Mouse (Mus musculus) liver, adult 2 months (tissue): ENCODE measurements at regions not wholly inside any gene's neighbourhood (a gene's known extent, or its start where the extent isn't known, plus 50 kb on each side); places are given as distances from the start of the nearest gene placed in this dataset.

Experiments used
- CTCF ChIP-seq: fragments of 200-500 bp; IDR thresholded peaks from 2 replicates; pipeline ENCODE4 v1.5.1; 2011; ENCODE audit warnings: low read depth, low read length, control low read depth
- POLR2A ChIP-seq: fragments of 200-500 bp; IDR thresholded peaks from 2 replicates; pipeline ENCODE4 v1.6.1; 2011; ENCODE audit warnings: low read length, control low read depth; ENCODE audit not compliant: insufficient read depth; ENCODE audit errors: extremely low read depth

DNA sequence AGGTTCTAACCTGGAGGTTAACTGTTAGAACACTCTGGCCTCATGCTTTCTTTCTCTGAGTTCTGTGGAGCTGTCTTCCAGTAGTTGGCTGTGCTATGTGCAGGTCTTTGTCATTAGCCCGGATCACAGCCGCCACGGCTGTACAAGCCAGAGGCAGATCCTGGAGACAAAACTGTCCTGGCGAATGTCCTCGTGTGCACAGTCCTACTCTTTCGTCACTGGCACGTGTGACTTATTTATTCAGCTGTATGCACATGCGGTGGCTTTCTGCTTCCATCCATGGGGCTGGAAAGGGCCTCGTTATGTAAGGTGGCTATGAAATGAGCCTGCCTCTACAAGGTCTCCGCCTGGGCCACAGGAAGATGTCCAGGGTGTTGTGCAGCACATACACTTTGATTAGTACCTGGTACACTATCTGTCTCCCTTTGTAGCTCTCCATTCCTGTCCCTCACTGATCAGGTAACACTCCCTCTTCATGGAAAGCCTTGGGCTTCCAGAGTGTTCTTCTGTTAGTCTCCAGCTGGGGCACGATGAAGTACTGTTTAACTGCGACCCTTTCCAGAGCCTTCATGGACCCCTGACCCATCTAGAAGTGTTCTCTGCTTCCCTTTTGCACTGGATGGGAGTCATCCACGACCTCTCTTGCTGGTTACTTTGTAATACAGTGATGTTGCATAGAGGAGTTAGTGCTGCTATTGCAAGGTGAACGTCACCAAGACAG is 224.3 kb upstream of the Ccdc122 start:
- TF ChIP-seq CTCF (no peak), POLR2A (no peak)
